Mouse (Mus musculus) kidney, postnatal 4 days (tissue): ENCODE results near the gene Ftl1.
"Not testable (repeated sequence)": the region's sequence is repeated elsewhere in the genome, so short reads cannot be mapped to it uniquely, and the experiment has no call there.

Source experiments
- DNase-seq, 2 experiments: peaks; one replicate each; pipeline ENCODE4 v3.0.0; 2021; ENCODE audit warnings: mixed read lengths in 2 of 2

Gene Ftl1

GRCm38 (mm10) chr7:45475291-45475969 is 15.7 kb upstream of the Ftl1 start:
- DNase-seq = peak in 1 of 2 experiments; percentile 53

GRCm38 (mm10) chr7:45470869-45471268 is 11.2 kb upstream of the Ftl1 start:
- peak; percentile 90 for DNase-seq

GRCm38 (mm10) chr7:45467090-45467670 is 7.5 kb upstream of the Ftl1 start:
- no peak for DNase-seq

GRCm38 (mm10) chr7:45466283-45467089 is 6.8 kb upstream of the Ftl1 start, which contains the start of gene Bax:
Gene Bax, minus strand, starts transcription at chr7:45466898.
- peak; percentile 98 for DNase-seq

- peak in 1 of 2 experiments; percentile 42 for DNase-seq
Measured at GRCm38 (mm10) chr7:45465549-45465948, 5.9 kb upstream of the Ftl1 start.

- DNase-seq = no peak
Measured at GRCm38 (mm10) chr7:45465112-45465511, 5.4 kb upstream of the Ftl1 start.

- DNase-seq = no peak
Measured at GRCm38 (mm10) chr7:45463987-45464778, 4.5 kb upstream of the Ftl1 start.

GRCm38 (mm10) chr7:45462868-45463267 is 3.2 kb upstream of the Ftl1 start:
- not testable (repeated sequence) for DNase-seq

- no peak for DNase-seq
Measured at GRCm38 (mm10) chr7:45462325-45462724, 2.6 kb upstream of the Ftl1 start.

GRCm38 (mm10) chr7:45461781-45462180 is 2.1 kb upstream of the Ftl1 start:
- no peak for DNase-seq

GRCm38 (mm10) chr7:45461326-45461725 is 1.6 kb upstream of the Ftl1 start:
- DNase-seq = peak in 1 of 2 experiments; percentile 37

GRCm38 (mm10) chr7:45460860-45461314 is 1.2 kb upstream of the Ftl1 start:
- DNase-seq = peak; percentile 75 to 84

GRCm38 (mm10) chr7:45460377-45460776 is 693 bp upstream of the Ftl1 start:
- peak in 1 of 2 experiments; percentile 59 for DNase-seq

GRCm38 (mm10) chr7:45458748-45459563 is 728 bp downstream of the Ftl1 start:
- DNase-seq = peak; percentile 89 to 93

GRCm38 (mm10) chr7:45457204-45458060 is 2.3 kb downstream of the Ftl1 start:
- DNase-seq = peak; percentile 36 to 50

- peak in 1 of 2 experiments; percentile 34 for DNase-seq
Measured at GRCm38 (mm10) chr7:45456721-45457203, 2.9 kb downstream of the Ftl1 start.

- DNase-seq = peak in 1 of 2 experiments; percentile 50
Measured at GRCm38 (mm10) chr7:45455932-45456696, 3.6 kb downstream of the Ftl1 start.

- DNase-seq = no peak
Measured at GRCm38 (mm10) chr7:45454971-45455370, 4.7 kb downstream of the Ftl1 start.

- peak; percentile 92 for DNase-seq
Measured at GRCm38 (mm10) chr7:45451344-45451982, 8.2 kb downstream of the Ftl1 start.
